Mouse (Mus musculus): ENCODE data around the gene Ntpcr. TPM values are rescaled to one million over a fixed set of nuclear protein-coding genes. Genes with fewer than 3 reads are reported as not detected.

The Ntpcr gene
- 10.3 to 15.2 TPM (median 13.9 TPM) in 4 replicates for total RNA-seq (2023; ENCODE audit: inconsistent age)

DNA sequence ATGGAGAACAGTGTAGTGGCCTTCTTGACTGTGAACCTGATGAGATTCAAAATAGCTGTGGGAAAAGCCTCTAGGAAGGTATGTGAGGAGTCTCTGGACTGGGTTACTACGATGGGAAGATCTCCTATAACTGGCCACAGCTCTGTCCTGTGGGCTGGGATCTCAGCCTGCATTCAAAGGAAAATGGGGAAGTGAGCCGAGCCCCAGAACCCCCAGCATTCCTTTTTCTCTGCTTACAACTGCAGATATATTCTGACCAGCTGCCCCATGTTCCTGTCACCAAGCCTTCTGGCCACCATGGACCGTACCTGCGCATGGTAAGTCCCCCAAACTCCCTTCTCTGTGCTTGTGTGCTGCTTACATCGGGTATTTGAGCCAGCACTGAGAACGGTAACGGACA, at the start of gene Ntpcr:
Gene Ntpcr, plus strand, starts transcription at position 218 of the 400 bp plus-strand sequence.

Other genes with a start within 250 kb of the Ntpcr start
- gene Sipa1l2, start 160.2 kb upstream of the Ntpcr start, total RNA-seq (2023; ENCODE audit: inconsistent age), result 24.0 to 27.3 TPM (median 25.6 TPM) in 4 replicates
- gene Map10, start 60.1 kb upstream of the Ntpcr start, total RNA-seq (2023; ENCODE audit: inconsistent age), result 2.8 to 4.2 TPM (median 3.7 TPM) in 4 replicates
- gene Pcnx2, start 168.4 kb downstream of the Ntpcr start, total RNA-seq (2023; ENCODE audit: inconsistent age), result not detected in 4 replicates
- not detected in 4 replicates for gene Map3k21, start 180.5 kb downstream of the Ntpcr start, total RNA-seq (2023; ENCODE audit: inconsistent age)